Mouse (Mus musculus) cerebellum, adult 2 months (tissue): ENCODE measurements around the gene Pttg1ip.

ENCODE experiments used
- CTCF ChIP-seq: fragments of 200-500 bp; IDR thresholded peaks from 2 replicates; pipeline ENCODE4 v1.5.1; 2011; ENCODE audit warnings: low read depth, mild to moderate bottlenecking, control low read depth, low read length, moderate library complexity, borderline replicate concordance; ENCODE audit not compliant: insufficient read depth
- POLR2A ChIP-seq: fragments of 200-500 bp; IDR thresholded peaks from 2 replicates; pipeline ENCODE4 v1.6.1; 2011; ENCODE audit warnings: low read length, control low read depth, borderline replicate concordance; ENCODE audit not compliant: insufficient read depth

GRCm38 (mm10) chr10:77554918-77555317 lies 26.6 kb upstream of the Pttg1ip start:
- TF ChIP-seq POLR2A (no peak), CTCF (no peak)
